Mouse (Mus musculus) embryonic fibroblast, embryonic 13.5 days (primary cell): ENCODE results near the gene Gm49510.

Source experiments
- CTCF ChIP-seq: IDR thresholded peaks from 2 replicates; pipeline ENCODE4 v1.5.1; 2011; ENCODE audit warnings: mild to moderate bottlenecking, control low read depth, low read length, moderate library complexity, borderline replicate concordance; ENCODE audit not compliant: insufficient read depth
- POLR2A ChIP-seq: IDR thresholded peaks from 2 replicates; pipeline ENCODE4 v1.6.1; 2011; ENCODE audit warnings: low read depth, mild to moderate bottlenecking, control low read depth, low read length, moderate library complexity

DNA sequence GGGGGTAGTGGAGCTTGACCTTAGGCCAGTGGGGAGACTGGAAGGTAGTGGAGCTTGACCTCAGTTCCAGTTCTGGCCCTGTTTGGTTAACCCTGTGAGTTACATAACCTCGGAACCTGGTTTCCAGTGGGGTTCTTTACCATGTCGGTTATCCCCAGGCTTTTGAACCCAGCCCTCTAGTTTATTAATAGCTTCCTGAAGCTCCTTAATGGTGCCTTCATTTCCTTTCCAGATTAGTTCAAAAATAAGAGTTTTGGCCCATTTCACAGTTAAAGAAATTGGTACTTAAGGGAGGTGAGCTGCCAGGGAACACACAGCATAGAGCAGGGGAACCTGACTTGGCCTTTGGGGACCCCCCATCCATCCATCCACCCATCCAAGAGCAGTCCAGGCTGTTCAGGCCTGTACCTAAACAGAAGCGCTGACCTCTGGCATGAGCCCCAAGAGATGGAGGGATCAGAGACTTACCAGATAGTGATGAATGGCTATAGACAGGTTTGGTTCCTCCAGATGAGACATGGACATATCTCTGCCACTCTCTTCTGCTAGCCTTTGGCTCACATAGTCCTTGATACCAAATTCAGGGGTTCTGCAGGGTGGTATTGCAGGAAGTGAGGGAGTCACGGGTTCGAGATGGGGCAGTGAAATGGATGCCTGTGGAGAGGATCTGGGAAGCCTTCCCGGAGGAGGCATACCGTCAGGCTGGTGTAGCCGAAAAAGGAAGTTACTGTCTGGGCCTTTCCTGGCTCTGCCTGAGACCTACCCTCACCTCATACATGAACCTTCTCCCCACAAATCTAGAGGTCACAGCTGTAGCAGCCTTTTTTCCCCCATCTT is 15.6 kb downstream of the Gm49510 start:
- TF ChIP-seq POLR2A (no peak), CTCF (no peak)
